Mouse (Mus musculus): ENCODE measurements around the gene Spryd3. TPM values are rescaled to one million over a fixed set of nuclear protein-coding genes. Genes with fewer than 3 reads are reported as not detected.

Gene Spryd3
- polyA plus RNA-seq, 1 experiment from 2014 or later, result 10.1 TPM

GRCm38 (mm10) chr15:102100161-102100981 is 35.7 kb downstream of the Spryd3 start, which contains the start of gene Tns2:
TSS of gene Tns2 (plus strand) at chr15:102100413.
- Histone ChIP-seq H3K27ac (ENCODE audit: low read depth, low read length) (0 out of 2 replicates have a peak within 1 kb of the TSS, but pooled peaks have one; percentile 24), H3K4me3 (ENCODE audit: low read depth, low read length) (peak within 1 kb of the TSS; percentile 44), H3K36me3 (ENCODE audit: control insufficient read depth, insufficient read depth, low read length) (no peaks in the 10 kb centered on the region), H3K4me1 (replicated peaks; ENCODE audit: control insufficient read depth, insufficient read depth, low read length) (peaks cover 16% of the 10 kb centered on the region), H3K4me2 (replicated peaks; ENCODE audit: low read depth, low read length) (peak within 1 kb of the TSS; percentile 87), H3K9ac (ENCODE audit: low read depth, low read length) (peak within 1 kb of the TSS; percentile 50), H3K9me3 (ENCODE audit: control insufficient read depth, low read length) (no peaks in the 10 kb centered on the region), H3K27me3 (ENCODE audit: control insufficient read depth, insufficient read depth, low read length) (peaks cover 6% of the 10 kb centered on the region)
- 1% methylated on average over 52 of the region's 82 CpGs for WGBS
- DNase-seq (ENCODE audit: low spot score), result peak; percentile 77
- peak; percentile 59 for ATAC-seq (ENCODE audit: low FRiP score)

GRCm38 (mm10) chr15:102099771-102100160 is 36.3 kb downstream of the Spryd3 start:
- Histone ChIP-seq H3K4me1 (replicated peaks; ENCODE audit: control insufficient read depth, insufficient read depth, low read length) (peaks cover 16% of the 10 kb centered on the region), H3K36me3 (ENCODE audit: control insufficient read depth, insufficient read depth, low read length) (no peaks in the 10 kb centered on the region; the same call in 1 of the 2 replicates), H3K9ac (ENCODE audit: low read depth, low read length) (peak overlapping the region; percentile 50), H3K4me2 (replicated peaks; ENCODE audit: low read depth, low read length) (peak overlapping the region; percentile 87), H3K27ac (ENCODE audit: low read depth, low read length) (no peak overlapping the region), H3K9me3 (ENCODE audit: control insufficient read depth, low read length) (no peaks in the 10 kb centered on the region), H3K4me3 (ENCODE audit: low read depth, low read length) (peak overlapping the region; percentile 44), H3K27me3 (ENCODE audit: control insufficient read depth, insufficient read depth, low read length) (0 out of 2 replicates have a peak, but pooled peaks cover 5% of the 10 kb centered on the region)
- ATAC-seq (ENCODE audit: low FRiP score), result no peak
- 22% methylated on average over 8 of the region's 8 CpGs for WGBS
- DNase-seq (ENCODE audit: low spot score), result no peak

DNA sequence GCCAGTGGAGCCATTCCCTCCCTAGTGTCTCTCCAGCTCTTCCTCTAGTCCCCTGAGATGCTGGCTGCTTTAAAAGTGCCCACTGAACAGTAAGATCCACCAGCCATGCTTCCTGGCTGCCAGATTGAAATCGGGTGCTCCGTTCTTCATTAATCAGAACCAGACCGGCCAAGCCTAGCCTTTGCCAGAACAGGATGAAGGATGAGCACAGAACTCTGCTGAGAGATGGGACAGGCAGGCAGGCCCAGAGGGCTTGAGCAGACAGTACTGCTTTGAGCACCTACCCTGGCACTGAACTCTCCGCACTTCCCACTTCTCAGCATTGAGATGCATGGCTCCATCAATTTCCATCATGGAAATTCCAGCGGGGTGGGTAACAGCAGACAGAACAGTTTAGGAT is 36.8 kb downstream of the Spryd3 start:
- Histone ChIP-seq H3K4me2 (replicated peaks; ENCODE audit: low read depth, low read length) (no peak overlapping the region), H3K36me3 (ENCODE audit: control insufficient read depth, insufficient read depth, low read length) (no peaks in the 10 kb centered on the region; the same call in 1 of the 2 replicates), H3K4me3 (ENCODE audit: low read depth, low read length) (no peak overlapping the region), H3K9ac (ENCODE audit: low read depth, low read length) (no peak overlapping the region), H3K9me3 (ENCODE audit: control insufficient read depth, low read length) (no peaks in the 10 kb centered on the region), H3K4me1 (replicated peaks; ENCODE audit: control insufficient read depth, insufficient read depth, low read length) (peaks cover 14% of the 10 kb centered on the region), H3K27ac (ENCODE audit: low read depth, low read length) (no peak overlapping the region), H3K27me3 (ENCODE audit: control insufficient read depth, insufficient read depth, low read length) (0 out of 2 replicates have a peak, but pooled peaks cover 5% of the 10 kb centered on the region)
- 38% methylated on average over 5 of the region's 5 CpGs for WGBS
- ATAC-seq (ENCODE audit: low FRiP score) (no peak), DNase-seq (ENCODE audit: low spot score) (no peak)

DNA sequence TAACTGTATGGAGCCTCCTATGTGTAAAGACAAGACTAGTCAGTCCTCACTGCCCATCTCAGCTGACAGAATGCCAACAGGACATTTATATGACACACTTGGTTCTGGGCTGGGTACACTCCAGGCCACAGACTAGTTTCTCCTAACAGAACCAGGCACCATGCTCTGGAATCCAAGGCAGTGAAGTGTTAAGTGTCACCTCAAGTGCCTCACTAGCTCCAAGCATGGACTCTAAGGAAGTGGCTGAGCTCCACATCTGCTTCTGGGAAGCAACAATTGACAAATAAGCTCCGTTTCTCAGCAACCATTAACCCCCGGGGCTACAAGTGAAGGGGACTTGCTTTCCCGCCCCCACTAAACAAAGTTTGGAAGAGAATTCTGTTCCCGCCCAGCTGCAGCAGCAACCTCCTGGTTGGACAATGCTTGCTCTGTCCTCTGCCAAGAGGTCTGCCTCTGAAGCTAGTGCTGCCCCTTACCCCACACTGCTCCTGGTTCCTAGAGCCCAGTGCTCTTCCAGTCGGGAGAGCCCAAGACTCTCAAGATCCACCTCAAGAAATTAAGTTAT is 38.0 kb downstream of the Spryd3 start:
- WGBS, result 28% methylated on average over 5 of the region's 5 CpGs
- ATAC-seq (ENCODE audit: low FRiP score) (no peak), DNase-seq (ENCODE audit: low spot score) (no peak)
- H3K27ac ChIP-seq (ENCODE audit: low read depth, low read length), result no peak overlapping the region
- H3K36me3 ChIP-seq (ENCODE audit: control insufficient read depth, insufficient read depth, low read length), result peaks cover 7% of the 10 kb centered on the region; the same call in 1 of the 2 replicates
- H3K4me3 ChIP-seq (ENCODE audit: low read depth, low read length), result no peak overlapping the region
- H3K9ac ChIP-seq (ENCODE audit: low read depth, low read length), result no peak overlapping the region
- no peaks in the 10 kb centered on the region for H3K9me3 ChIP-seq (ENCODE audit: control insufficient read depth, low read length)
- 0 out of 2 replicates have a peak, but pooled peaks cover 5% of the 10 kb centered on the region for H3K27me3 ChIP-seq (ENCODE audit: control insufficient read depth, insufficient read depth, low read length)
- H3K4me1 ChIP-seq (replicated peaks; ENCODE audit: control insufficient read depth, insufficient read depth, low read length), result peaks cover 7% of the 10 kb centered on the region
- H3K4me2 ChIP-seq (replicated peaks; ENCODE audit: low read depth, low read length), result no peak overlapping the region

- Histone ChIP-seq H3K27ac (ENCODE audit: low read depth, low read length) (no peak overlapping the region), H3K27me3 (ENCODE audit: control insufficient read depth, insufficient read depth, low read length) (0 out of 2 replicates have a peak, but pooled peaks cover 5% of the 10 kb centered on the region), H3K4me2 (replicated peaks; ENCODE audit: low read depth, low read length) (no peak overlapping the region), H3K9me3 (ENCODE audit: control insufficient read depth, low read length) (no peaks in the 10 kb centered on the region), H3K36me3 (ENCODE audit: control insufficient read depth, insufficient read depth, low read length) (peaks cover 8% of the 10 kb centered on the region; the same call in 1 of the 2 replicates), H3K4me3 (ENCODE audit: low read depth, low read length) (no peak overlapping the region), H3K4me1 (replicated peaks; ENCODE audit: control insufficient read depth, insufficient read depth, low read length) (peaks cover 4% of the 10 kb centered on the region), H3K9ac (ENCODE audit: low read depth, low read length) (no peak overlapping the region)
- 81% methylated on average over 8 of the region's 8 CpGs for WGBS
- ATAC-seq (ENCODE audit: low FRiP score), result no peak
- DNase-seq (ENCODE audit: low spot score), result no peak
These were observed 38.7 kb downstream of the Spryd3 start for GRCm38 (mm10) chr15:102097147-102097915.

DNA sequence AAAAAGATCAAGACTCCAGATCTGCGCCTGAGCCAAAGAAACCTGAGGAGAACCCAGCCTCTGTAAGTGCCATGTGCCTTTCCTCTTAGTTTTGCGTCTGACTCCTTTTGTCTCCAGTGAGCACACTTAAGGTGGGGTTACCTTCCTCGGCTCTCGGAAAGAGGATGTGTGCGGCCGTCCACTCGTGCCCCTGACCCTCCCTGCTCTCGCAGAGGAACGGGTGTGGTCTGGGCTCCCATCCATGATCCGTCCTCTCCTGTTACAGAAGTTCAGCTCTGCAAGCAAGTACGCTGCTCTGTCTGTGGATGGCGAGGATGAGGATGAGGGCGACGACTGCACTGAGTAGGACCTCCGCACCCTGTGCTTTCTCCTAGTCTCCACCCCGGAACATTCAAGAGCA is 41.0 kb downstream of the Spryd3 start:
- Histone ChIP-seq H3K4me3 (ENCODE audit: low read depth, low read length) (no peak overlapping the region), H3K9ac (ENCODE audit: low read depth, low read length) (no peak overlapping the region), H3K4me2 (replicated peaks; ENCODE audit: low read depth, low read length) (no peak overlapping the region), H3K4me1 (replicated peaks; ENCODE audit: control insufficient read depth, insufficient read depth, low read length) (no peaks in the 10 kb centered on the region), H3K27me3 (ENCODE audit: control insufficient read depth, insufficient read depth, low read length) (no peaks in the 10 kb centered on the region), H3K9me3 (ENCODE audit: control insufficient read depth, low read length) (no peaks in the 10 kb centered on the region), H3K27ac (ENCODE audit: low read depth, low read length) (no peak overlapping the region), H3K36me3 (ENCODE audit: control insufficient read depth, insufficient read depth, low read length) (peaks cover 23% of the 10 kb centered on the region)
- ATAC-seq (ENCODE audit: low FRiP score) (no peak), DNase-seq (ENCODE audit: low spot score) (no peak)
- WGBS, result 91% methylated on average over 16 of the region's 16 CpGs

DNA sequence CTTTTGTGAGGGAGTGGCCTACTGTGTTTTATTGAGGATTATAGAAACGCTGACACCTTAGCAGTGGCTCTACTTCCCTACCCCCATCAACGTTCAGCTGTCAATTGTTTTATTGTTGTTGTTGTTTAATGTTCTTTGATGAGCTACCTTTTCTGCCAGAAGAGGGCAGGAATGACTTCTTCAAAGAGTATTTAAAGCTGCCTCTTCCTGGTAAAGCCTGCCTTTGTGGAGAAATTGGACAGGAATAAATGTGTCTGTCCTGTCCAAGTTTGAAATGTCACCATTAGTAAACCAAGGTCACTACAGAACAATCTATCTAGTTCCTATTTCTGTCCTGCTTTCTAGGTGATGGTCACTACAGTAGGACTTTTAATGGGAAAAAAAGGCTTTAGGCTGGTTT is 41.9 kb downstream of the Spryd3 start:
- Histone ChIP-seq H3K27me3 (ENCODE audit: control insufficient read depth, insufficient read depth, low read length) (no peaks in the 10 kb centered on the region), H3K27ac (ENCODE audit: low read depth, low read length) (no peak overlapping the region), H3K9ac (ENCODE audit: low read depth, low read length) (no peak overlapping the region), H3K9me3 (ENCODE audit: control insufficient read depth, low read length) (no peaks in the 10 kb centered on the region), H3K36me3 (ENCODE audit: control insufficient read depth, insufficient read depth, low read length) (peaks cover 27% of the 10 kb centered on the region), H3K4me2 (replicated peaks; ENCODE audit: low read depth, low read length) (no peak overlapping the region), H3K4me1 (replicated peaks; ENCODE audit: control insufficient read depth, insufficient read depth, low read length) (no peaks in the 10 kb centered on the region), H3K4me3 (ENCODE audit: low read depth, low read length) (no peak overlapping the region)
- ATAC-seq (ENCODE audit: low FRiP score) (no peak), DNase-seq (ENCODE audit: low spot score) (no peak)
- 75% methylated on average over 2 of the region's 2 CpGs for WGBS

GRCm38 (mm10) chr15:102092222-102092621 is 43.8 kb downstream of the Spryd3 start:
- Histone ChIP-seq H3K4me2 (replicated peaks; ENCODE audit: low read depth, low read length) (no peak overlapping the region), H3K9ac (ENCODE audit: low read depth, low read length) (no peak overlapping the region), H3K27ac (ENCODE audit: low read depth, low read length) (no peak overlapping the region), H3K4me3 (ENCODE audit: low read depth, low read length) (no peak overlapping the region), H3K4me1 (replicated peaks; ENCODE audit: control insufficient read depth, insufficient read depth, low read length) (no peaks in the 10 kb centered on the region), H3K27me3 (ENCODE audit: control insufficient read depth, insufficient read depth, low read length) (no peaks in the 10 kb centered on the region), H3K9me3 (ENCODE audit: control insufficient read depth, low read length) (no peaks in the 10 kb centered on the region), H3K36me3 (ENCODE audit: control insufficient read depth, insufficient read depth, low read length) (peaks cover 32% of the 10 kb centered on the region)
- ATAC-seq (ENCODE audit: low FRiP score) (no peak), DNase-seq (ENCODE audit: low spot score) (no peak)
- WGBS, result 93% methylated on average over 4 of the region's 4 CpGs
